Mouse (Mus musculus) hindbrain, embryonic 16.5 days (tissue): ENCODE measurements around the gene Uvrag. TPM values are rescaled to one million over a fixed set of nuclear protein-coding genes. Genes with fewer than 3 reads are reported as not detected.
A peak's percentile ranks its signal among the peaks of the same experiment; 100 is the strongest.

Source experiments
- ATAC-seq: fragments of 200-750 bp; cut with Nextera tagmentation; 2 replicates; pipeline ENCODE4 v1.8.0; 2017; ENCODE audit warnings: moderate TSS enrichment, moderate library complexity
- H3K27ac ChIP-seq: fragments of 300-500 bp; sonication (generic); 2 replicates; pipeline ENCODE4 v1.5.1; 2014; ENCODE audit warnings: low read depth, mild to moderate bottlenecking, control low read depth, low read length, moderate library complexity
- H3K27me3 ChIP-seq: fragments of 300-500 bp; sonication (generic); replicated peaks from 2 replicates; pipeline ENCODE4 v1.6.1; 2014; ENCODE audit warnings: low read length; ENCODE audit not compliant: control insufficient read depth, insufficient read depth
- H3K36me3 ChIP-seq: fragments of 300-500 bp; sonication (generic); 2 replicates; pipeline ENCODE4 v1.6.1; 2014; ENCODE audit warnings: mild to moderate bottlenecking, low read length, moderate library complexity, mixed read lengths; ENCODE audit not compliant: control insufficient read depth, insufficient read depth
- H3K4me1 ChIP-seq: fragments of 300-500 bp; sonication (generic); 2 replicates; pipeline ENCODE4 v1.6.1; 2014; ENCODE audit warnings: low read depth, low read length; ENCODE audit not compliant: control insufficient read depth, insufficient read depth
- H3K4me2 ChIP-seq: fragments of 300-500 bp; sonication (generic); 2 replicates; pipeline ENCODE4 v1.6.1; 2014; ENCODE audit warnings: mild to moderate bottlenecking, low read length, control low read depth, moderate library complexity
- H3K4me3 ChIP-seq: fragments of 300-500 bp; sonication (generic); 2 replicates; pipeline ENCODE4 v1.5.1; 2014; ENCODE audit warnings: mild to moderate bottlenecking, low read length, control low read depth, moderate library complexity
- H3K9ac ChIP-seq: fragments of 300-500 bp; sonication (generic); 2 replicates; pipeline ENCODE4 v1.6.1; 2014; ENCODE audit warnings: low read depth, mild to moderate bottlenecking, control low read depth, low read length, moderate library complexity
- H3K9me3 ChIP-seq: fragments of 300-500 bp; sonication (generic); 2 replicates; pipeline ENCODE4 v1.6.1; 2014; ENCODE audit warnings: mild to moderate bottlenecking, low read length, moderate library complexity; ENCODE audit not compliant: control insufficient read depth
- WGBS: fragments of 180-500 bp; shearing (Covaris S2); extraction: QIAGEN DNeasy Blood & Tissue Kit; methylation state at CpG from one replicate; pipeline ENCODE4 v1.1.7; 2014; 5-methylcytosine and 5-hydroxymethylcytosine counted together
- polyA plus RNA-seq: library from polyadenylated mRNA; unstranded; fragments of >200 nt; fragmentation: Nextera tagmentation; extraction: Ambion mirVana; gene quantifications from 2 replicates; pipeline ENCODE4 v1.2.1, GENCODE M21; 2015

Gene Uvrag
- polyA plus RNA-seq, 1 experiment from 2014 or later: 14.4 TPM

- Histone ChIP-seq H3K4me2 (no peak overlapping the region), H3K36me3 (no peaks in the 10 kb centered on the region), H3K4me1 (no peaks in the 10 kb centered on the region), H3K4me3 (no peak overlapping the region), H3K27me3 (no peaks in the 10 kb centered on the region), H3K27ac (no peak overlapping the region), H3K9ac (no peak overlapping the region), H3K9me3 (no peaks in the 10 kb centered on the region)
- 83% methylated on average over 6 of the region's 6 CpGs for WGBS
- no peak for ATAC-seq
These were observed 155.5 kb downstream of the Uvrag start for GRCm38 (mm10) chr7:98985489-98985888.

- 43% methylated on average over 7 of the region's 7 CpGs for WGBS
These were observed 156.6 kb downstream of the Uvrag start for GRCm38 (mm10) chr7:98984319-98984718.

GRCm38 (mm10) chr7:98983058-98983457 is 157.9 kb downstream of the Uvrag start:
- H3K27ac ChIP-seq: no peak overlapping the region
- H3K27me3 ChIP-seq: no peaks in the 10 kb centered on the region
- no peak for ATAC-seq
- WGBS: 78% methylated on average over 12 of the region's 12 CpGs
- H3K9ac ChIP-seq: no peak overlapping the region
- no peak overlapping the region for H3K4me2 ChIP-seq
- no peaks in the 10 kb centered on the region for H3K9me3 ChIP-seq
- H3K4me1 ChIP-seq: no peaks in the 10 kb centered on the region
- H3K4me3 ChIP-seq: no peak overlapping the region
- no peaks in the 10 kb centered on the region for H3K36me3 ChIP-seq

More at GRCm38 (mm10) chr7:98984319-98984718, 156.6 kb downstream of the Uvrag start:
- Histone ChIP-seq H3K4me3 (no peak overlapping the region), H3K9ac (no peak overlapping the region), H3K4me1 (no peaks in the 10 kb centered on the region), H3K4me2 (no peak overlapping the region), H3K27ac (no peak overlapping the region), H3K9me3 (no peaks in the 10 kb centered on the region), H3K36me3 (no peaks in the 10 kb centered on the region), H3K27me3 (no peaks in the 10 kb centered on the region)
- no peak for ATAC-seq

GRCm38 (mm10) chr7:98981423-98981822 is 159.5 kb downstream of the Uvrag start:
- no peaks in the 10 kb centered on the region for H3K4me1 ChIP-seq
- ATAC-seq: no peak
- no peak overlapping the region for H3K9ac ChIP-seq
- H3K27me3 ChIP-seq: no peaks in the 10 kb centered on the region
- no peaks in the 10 kb centered on the region for H3K36me3 ChIP-seq
- whole genome bisulfite sequencing: 93% methylated on average over 6 of the region's 6 CpGs
- H3K27ac ChIP-seq: no peak overlapping the region
- no peaks in the 10 kb centered on the region for H3K9me3 ChIP-seq
- H3K4me2 ChIP-seq: no peak overlapping the region
- H3K4me3 ChIP-seq: no peak overlapping the region

GRCm38 (mm10) chr7:98976839-98977457 is 164.0 kb downstream of the Uvrag start:
- H3K4me1 ChIP-seq: no peaks in the 10 kb centered on the region; the same call in 1 of the 2 replicates
- WGBS: 76% methylated on average over 12 of the region's 12 CpGs

GRCm38 (mm10) chr7:98974590-98974989 is 166.4 kb downstream of the Uvrag start:
- no peak for ATAC-seq
- no peak overlapping the region for H3K4me2 ChIP-seq
- no peak overlapping the region for H3K4me3 ChIP-seq
- WGBS: 49% methylated on average over 4 of the region's 4 CpGs
- no peak overlapping the region for H3K9ac ChIP-seq
- H3K4me1 ChIP-seq: no peaks in the 10 kb centered on the region; the same call in 1 of the 2 replicates
- H3K36me3 ChIP-seq: no peaks in the 10 kb centered on the region
- H3K27me3 ChIP-seq: no peaks in the 10 kb centered on the region
- H3K9me3 ChIP-seq: no peaks in the 10 kb centered on the region
- peak overlapping the region; percentile 16; the same call in 1 of the 2 replicates for H3K27ac ChIP-seq

More at GRCm38 (mm10) chr7:98976839-98977457, 164.0 kb downstream of the Uvrag start:
- H3K4me3 ChIP-seq: no peak overlapping the region
- H3K27me3 ChIP-seq: no peaks in the 10 kb centered on the region
- H3K27ac ChIP-seq: no peak overlapping the region
- no peak overlapping the region for H3K4me2 ChIP-seq
- H3K9me3 ChIP-seq: no peaks in the 10 kb centered on the region
- no peak for ATAC-seq
- no peaks in the 10 kb centered on the region for H3K36me3 ChIP-seq
- H3K9ac ChIP-seq: no peak overlapping the region

GRCm38 (mm10) chr7:98970721-98971120 is 170.2 kb downstream of the Uvrag start:
- Histone ChIP-seq H3K27me3 (no peaks in the 10 kb centered on the region), H3K4me1 (peaks cover 8% of the 10 kb centered on the region), H3K27ac (no peak overlapping the region), H3K4me3 (no peak overlapping the region), H3K9me3 (no peaks in the 10 kb centered on the region; the same call in 1 of the 2 replicates), H3K4me2 (no peak overlapping the region), H3K9ac (no peak overlapping the region), H3K36me3 (no peaks in the 10 kb centered on the region)
- no peak for ATAC-seq
- WGBS: 74% methylated on average over 5 of the region's 5 CpGs

GRCm38 (mm10) chr7:98968741-98969395 is 172.1 kb downstream of the Uvrag start:
- no peaks in the 10 kb centered on the region for H3K36me3 ChIP-seq
- no peaks in the 10 kb centered on the region for H3K27me3 ChIP-seq
- H3K4me2 ChIP-seq: no peak overlapping the region
- no peaks in the 10 kb centered on the region; the same call in 1 of the 2 replicates for H3K9me3 ChIP-seq
- no peak overlapping the region for H3K27ac ChIP-seq
- no peak overlapping the region for H3K4me3 ChIP-seq
- WGBS: 72% methylated on average over 8 of the region's 8 CpGs
- ATAC-seq: no peak
- H3K9ac ChIP-seq: no peak overlapping the region; the same call in 1 of the 2 replicates
- H3K4me1 ChIP-seq: peaks cover 8% of the 10 kb centered on the region

- Histone ChIP-seq H3K27ac (peak overlapping the region; percentile 57), H3K36me3 (no peaks in the 10 kb centered on the region), H3K4me3 (no peak overlapping the region), H3K27me3 (no peaks in the 10 kb centered on the region), H3K4me2 (peak overlapping the region; percentile 51), H3K9me3 (no peaks in the 10 kb centered on the region; the same call in 1 of the 2 replicates), H3K9ac (peak overlapping the region; percentile 12), H3K4me1 (peaks cover 8% of the 10 kb centered on the region)
- ATAC-seq: peak; percentile 67
- 12% methylated on average over 16 of the region's 16 CpGs for WGBS
These were observed 172.8 kb downstream of the Uvrag start for GRCm38 (mm10) chr7:98968082-98968674.
